Mouse (Mus musculus) forebrain, embryonic 11.5 days (tissue): ENCODE data around the gene Mthfd1l. TPM values are rescaled to one million over a fixed set of nuclear protein-coding genes. Genes with fewer than 3 reads are reported as not detected.
A peak's percentile ranks its signal among the peaks of the same experiment; 100 is the strongest.

Source experiments
- ATAC-seq: fragments of 200-750 bp; cut with Nextera tagmentation; replicated peaks from 2 replicates; pipeline ENCODE4 v1.8.0; 2017; ENCODE audit warnings: moderate TSS enrichment; ENCODE audit not compliant: low FRiP score
- DNase-seq: peaks from one replicate; pipeline ENCODE4 v3.0.0-alpha.2; 2017; ENCODE audit warnings: low spot score
- H3K27ac ChIP-seq: fragments of 300-500 bp; sonication (generic); 2 replicates; pipeline ENCODE4 v1.5.1; 2014; ENCODE audit warnings: low read depth, low read length
- H3K27me3 ChIP-seq: fragments of 300-500 bp; sonication (generic); 2 replicates; pipeline ENCODE4 v1.6.1; 2014; ENCODE audit warnings: mild to moderate bottlenecking, low read length, mixed read lengths; ENCODE audit not compliant: control insufficient read depth, insufficient read depth
- H3K36me3 ChIP-seq: fragments of 300-500 bp; sonication (generic); 2 replicates; pipeline ENCODE4 v1.6.1; 2014; ENCODE audit warnings: mild to moderate bottlenecking, low read length, moderate library complexity, mixed read lengths; ENCODE audit not compliant: control insufficient read depth, insufficient read depth
- H3K4me1 ChIP-seq: fragments of 300-500 bp; sonication (generic); replicated peaks from 2 replicates; pipeline ENCODE4 v1.6.1; 2014; ENCODE audit warnings: low read length, mixed read lengths; ENCODE audit not compliant: control insufficient read depth, insufficient read depth
- H3K4me2 ChIP-seq: fragments of 300-500 bp; sonication (generic); 2 replicates; pipeline ENCODE4 v1.6.1; 2014; ENCODE audit warnings: low read depth, mild to moderate bottlenecking, low read length, moderate library complexity, mixed read lengths; ENCODE audit not compliant: severe bottlenecking
- H3K4me3 ChIP-seq: fragments of 300-500 bp; sonication (generic); 2 replicates; pipeline ENCODE4 v1.5.1; 2014; ENCODE audit warnings: low read depth, low read length
- H3K9ac ChIP-seq: fragments of 300-500 bp; sonication (generic); 2 replicates; pipeline ENCODE4 v1.6.1; 2014; ENCODE audit warnings: low read length
- H3K9me3 ChIP-seq: fragments of 300-500 bp; sonication (generic); 2 replicates; pipeline ENCODE4 v1.6.1; 2016; ENCODE audit warnings: low read length, mixed read lengths; ENCODE audit not compliant: control insufficient read depth
- WGBS: fragments of 180-500 bp; shearing (Covaris S2); extraction: QIAGEN DNeasy Blood & Tissue Kit; methylation state at CpG from one replicate; pipeline ENCODE4 v1.1.7; 2014; 5-methylcytosine and 5-hydroxymethylcytosine counted together
- polyA plus RNA-seq: library from polyadenylated mRNA; unstranded; fragments of >200 nt; fragmentation: Nextera tagmentation; extraction: Ambion mirVana; gene quantifications from 2 replicates; pipeline ENCODE4 v1.2.1, GENCODE M21; 2014

Gene Mthfd1l
- polyA plus RNA-seq, 1 experiment from 2014 or later, result 16.6 TPM

DNA sequence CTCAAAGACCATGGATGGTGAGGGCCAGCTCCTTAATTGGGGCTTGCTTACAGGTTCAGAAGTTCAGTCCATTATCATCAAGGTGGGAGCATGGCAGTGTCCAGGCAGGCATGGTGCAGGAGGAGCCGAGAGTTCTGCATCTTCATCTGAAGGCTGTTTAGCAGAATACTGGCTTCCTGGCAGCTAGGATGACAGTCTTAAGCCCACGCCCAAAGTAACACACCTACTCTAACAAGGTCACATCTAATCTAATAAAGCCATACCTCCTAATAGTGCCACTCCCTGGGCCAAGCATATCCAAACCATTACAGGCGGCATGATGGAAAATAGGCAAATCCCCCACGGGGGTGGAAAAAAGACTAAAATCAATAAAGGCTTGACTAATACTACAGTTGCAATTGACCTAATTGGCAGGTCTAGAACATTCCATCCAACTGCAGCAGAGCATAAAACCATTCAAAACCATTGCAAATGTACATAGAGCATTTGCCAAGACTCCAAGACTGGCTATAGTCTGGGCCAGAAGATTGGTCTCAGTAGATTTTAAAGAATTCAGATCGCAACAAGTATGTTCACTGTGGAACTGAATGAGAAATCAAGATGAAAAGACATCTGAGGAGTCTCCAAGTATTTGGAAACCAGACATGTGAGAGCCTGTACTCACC, 162.3 kb downstream of the Mthfd1l start:
- ATAC-seq (no peak), DNase-seq (no peak)
- no peak overlapping the region for H3K27ac ChIP-seq
- no peaks in the 10 kb centered on the region for H3K36me3 ChIP-seq
- 93% methylated on average over 5 of the region's 5 CpGs for WGBS
- H3K27me3 ChIP-seq, result no peaks in the 10 kb centered on the region
- no peak overlapping the region for H3K9ac ChIP-seq
- no peaks in the 10 kb centered on the region for H3K4me1 ChIP-seq
- no peaks in the 10 kb centered on the region for H3K9me3 ChIP-seq
- H3K4me3 ChIP-seq, result no peak overlapping the region
- no peak overlapping the region for H3K4me2 ChIP-seq

DNA sequence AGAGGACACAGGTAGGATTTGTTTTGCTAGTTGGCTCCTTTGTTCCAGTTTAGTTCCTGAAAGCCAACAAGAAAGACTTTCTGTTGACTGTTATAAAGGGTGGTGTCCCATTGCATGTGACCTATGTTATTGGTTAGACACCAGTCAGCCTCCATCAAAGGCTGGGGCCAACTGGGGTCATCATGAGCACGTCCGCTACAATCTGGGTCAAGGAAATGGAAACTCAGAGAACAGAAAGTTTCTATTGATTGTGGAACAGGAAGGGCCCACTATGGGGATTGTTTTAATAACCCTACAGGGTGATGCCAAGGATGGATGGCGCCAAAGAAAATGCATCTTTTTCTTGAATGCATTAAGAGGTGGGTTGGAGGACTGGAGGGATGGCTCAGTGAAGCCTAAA, 166.6 kb downstream of the Mthfd1l start:
- Histone ChIP-seq H3K9me3 (no peaks in the 10 kb centered on the region), H3K36me3 (no peaks in the 10 kb centered on the region)
- WGBS, result 71% methylated on average over 3 of the region's 3 CpGs

DNA sequence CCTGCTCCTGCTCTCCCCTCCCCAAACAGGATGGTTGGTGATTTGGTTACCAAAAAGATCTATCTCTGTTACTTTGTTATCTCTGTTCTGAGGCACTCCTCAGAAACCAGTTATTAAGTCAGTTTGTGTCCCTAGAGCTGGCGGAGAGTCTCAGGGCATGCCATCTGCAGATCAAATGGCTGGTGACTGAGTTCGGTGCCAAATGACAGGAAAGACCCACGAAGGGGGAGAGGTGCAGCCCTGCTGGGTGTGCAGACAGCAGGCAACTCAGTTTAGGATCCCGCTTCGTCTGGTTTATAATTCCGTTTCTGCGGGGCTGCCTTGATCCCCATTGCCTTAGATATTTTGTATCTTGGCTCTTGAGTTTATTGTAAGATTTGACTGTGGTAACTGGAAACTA, 168.8 kb downstream of the Mthfd1l start:
- H3K36me3 ChIP-seq, result no peaks in the 10 kb centered on the region
- no peaks in the 10 kb centered on the region for H3K9me3 ChIP-seq
- 76% methylated on average over 7 of the region's 7 CpGs for WGBS
- no peak overlapping the region for H3K4me2 ChIP-seq
- H3K27me3 ChIP-seq, result no peaks in the 10 kb centered on the region
- ATAC-seq, result no peak
- H3K9ac ChIP-seq, result no peak overlapping the region
- H3K4me1 ChIP-seq, result no peaks in the 10 kb centered on the region; the same call in 1 of the 2 replicates
- no peak for DNase-seq
- H3K27ac ChIP-seq, result no peak overlapping the region
- H3K4me3 ChIP-seq, result no peak overlapping the region

More for the DNA sequence above, 166.6 kb downstream of the Mthfd1l start:
- Histone ChIP-seq H3K4me1 (no peaks in the 10 kb centered on the region), H3K27ac (no peak overlapping the region), H3K4me2 (no peak overlapping the region), H3K4me3 (no peak overlapping the region), H3K9ac (no peak overlapping the region), H3K27me3 (no peaks in the 10 kb centered on the region)
- DNase-seq, result no peak
- no peak for ATAC-seq

DNA sequence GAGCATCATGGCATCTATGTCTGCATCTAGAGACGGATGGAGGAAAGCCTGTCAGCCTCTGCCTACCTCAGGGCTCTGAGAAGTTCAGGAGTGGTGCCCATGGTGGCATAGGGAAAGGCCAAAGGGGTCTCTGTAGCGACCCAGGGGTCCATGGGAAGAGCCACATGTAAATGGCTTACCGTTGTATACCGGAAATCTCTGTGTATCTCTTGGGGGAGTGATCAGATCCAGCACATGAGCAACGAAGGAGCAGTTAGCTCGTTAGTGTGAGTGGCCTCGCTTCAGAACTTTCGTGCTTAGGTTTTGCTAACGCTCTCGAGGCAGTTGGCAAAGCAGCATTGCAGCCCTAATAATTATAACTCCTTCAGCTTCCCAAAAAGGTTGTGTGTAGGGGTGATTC, 169.9 kb downstream of the Mthfd1l start:
- Histone ChIP-seq H3K9me3 (no peaks in the 10 kb centered on the region), H3K4me3 (no peak overlapping the region), H3K4me2 (no peak overlapping the region), H3K9ac (no peak overlapping the region), H3K4me1 (no peaks in the 10 kb centered on the region; the same call in 1 of the 2 replicates), H3K27me3 (no peaks in the 10 kb centered on the region), H3K27ac (no peak overlapping the region), H3K36me3 (no peaks in the 10 kb centered on the region)
- DNase-seq, result no peak
- 65% methylated on average over 10 of the region's 10 CpGs for WGBS
- no peak for ATAC-seq

GRCm38 (mm10) chr10:4143381-4143780, 170.5 kb downstream of the Mthfd1l start:
- Histone ChIP-seq H3K36me3 (no peaks in the 10 kb centered on the region), H3K9me3 (no peaks in the 10 kb centered on the region), H3K27ac (no peak overlapping the region), H3K4me3 (no peak overlapping the region), H3K9ac (no peak overlapping the region), H3K27me3 (no peaks in the 10 kb centered on the region), H3K4me1 (no peaks in the 10 kb centered on the region; the same call in 1 of the 2 replicates), H3K4me2 (no peak overlapping the region)
- DNase-seq, result no peak
- 44% methylated on average over 1 of the region's 1 CpGs for whole genome bisulfite sequencing
- 0 out of 2 replicates have a peak, but pooled peaks have one; percentile 39 for ATAC-seq

DNA sequence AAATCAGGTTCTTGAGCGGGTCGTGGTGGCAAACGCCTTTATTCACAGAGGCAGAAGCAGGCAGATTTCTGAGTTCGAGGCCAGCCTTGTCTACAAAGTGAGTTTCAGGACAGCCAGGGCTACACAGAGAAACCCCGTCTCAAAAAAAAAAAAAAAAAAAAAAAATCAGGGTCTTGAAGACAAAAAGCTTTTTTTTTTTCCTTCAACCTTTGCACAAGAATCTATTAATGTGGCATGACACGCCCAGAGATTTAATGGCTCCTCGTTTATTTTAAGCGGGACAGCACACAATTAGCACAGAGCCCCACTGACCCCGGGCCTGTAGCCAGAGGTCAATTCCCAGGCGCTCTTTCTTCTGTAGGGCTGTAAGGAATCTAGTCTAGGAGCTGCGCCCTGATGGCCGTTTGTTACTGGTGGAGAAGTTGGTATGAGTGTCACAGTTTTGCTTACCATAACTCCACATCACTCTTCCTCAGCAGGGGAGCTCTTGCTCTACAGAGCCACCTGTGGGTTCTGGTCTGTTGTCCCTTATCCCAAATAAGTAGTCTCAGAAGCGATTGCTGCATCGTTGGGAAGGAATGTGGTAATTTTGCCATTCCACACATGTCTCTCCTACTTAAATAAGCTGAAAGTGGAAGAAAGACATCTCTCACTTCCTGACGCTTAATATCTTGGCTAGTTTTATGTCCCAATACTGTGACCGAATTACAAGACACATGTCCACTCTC, 172.3 kb downstream of the Mthfd1l start:
- DNase-seq (no peak), ATAC-seq (no peak)
- Histone ChIP-seq H3K9me3 (no peaks in the 10 kb centered on the region), H3K4me3 (no peak overlapping the region), H3K4me2 (no peak overlapping the region), H3K4me1 (no peaks in the 10 kb centered on the region; the same call in 1 of the 2 replicates), H3K27ac (no peak overlapping the region), H3K36me3 (no peaks in the 10 kb centered on the region), H3K27me3 (no peaks in the 10 kb centered on the region), H3K9ac (no peak overlapping the region)
- 66% methylated on average over 16 of the region's 16 CpGs for WGBS

DNA sequence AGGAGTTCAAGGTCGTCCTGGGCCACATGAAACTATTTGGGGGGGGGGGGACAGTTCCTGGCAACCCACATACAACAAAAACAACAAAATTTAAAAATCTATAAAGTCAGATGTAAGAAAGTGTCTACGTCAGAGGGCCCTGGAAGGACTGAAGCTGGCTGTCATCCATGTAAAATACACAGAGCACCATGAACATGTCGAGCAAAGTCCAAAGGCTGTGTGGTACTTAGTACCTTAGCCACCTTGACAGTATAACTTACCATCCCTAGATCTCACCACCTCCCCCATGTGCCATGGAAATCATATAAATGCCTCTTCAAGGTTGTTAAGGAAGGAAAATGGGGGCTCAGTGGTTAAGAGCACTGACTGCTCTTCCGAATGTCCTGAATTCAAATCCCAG, 174.0 kb downstream of the Mthfd1l start:
- DNase-seq (no peak), ATAC-seq (no peak)
- 90% methylated on average over 4 of the region's 4 CpGs for WGBS
- Histone ChIP-seq H3K4me3 (no peak overlapping the region), H3K27me3 (no peaks in the 10 kb centered on the region), H3K36me3 (no peaks in the 10 kb centered on the region), H3K9ac (no peak overlapping the region), H3K4me1 (no peaks in the 10 kb centered on the region; the same call in 1 of the 2 replicates), H3K4me2 (no peak overlapping the region), H3K27ac (no peak overlapping the region), H3K9me3 (peaks cover 2% of the 10 kb centered on the region; the same call in 1 of the 2 replicates)

DNA sequence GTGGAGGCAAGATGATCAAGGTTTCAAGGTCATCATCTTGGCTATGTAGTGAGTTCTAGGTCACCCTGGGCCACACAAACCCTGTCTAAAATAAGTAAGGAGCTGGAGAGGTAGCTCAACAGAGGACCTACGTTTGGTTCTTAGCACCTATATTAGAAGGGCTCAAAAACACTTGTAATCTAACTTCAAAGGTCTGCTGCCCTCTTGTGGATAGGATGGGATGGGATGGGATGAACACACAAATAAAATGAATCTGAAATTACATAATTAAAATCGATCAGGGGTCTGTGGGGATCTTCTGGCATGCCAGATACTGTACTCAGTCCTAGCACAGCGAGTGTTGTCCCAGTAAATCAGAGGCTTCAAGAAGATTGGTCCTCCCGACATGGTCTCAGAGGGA, 178.2 kb downstream of the Mthfd1l start:
- H3K4me3 ChIP-seq, result no peak overlapping the region
- H3K9me3 ChIP-seq, result peaks cover 2% of the 10 kb centered on the region; the same call in 1 of the 2 replicates
- DNase-seq (no peak), ATAC-seq (no peak)
- no peak overlapping the region for H3K9ac ChIP-seq
- no peaks in the 10 kb centered on the region for H3K27me3 ChIP-seq
- H3K27ac ChIP-seq, result no peak overlapping the region
- H3K36me3 ChIP-seq, result no peaks in the 10 kb centered on the region
- 88% methylated on average over 4 of the region's 4 CpGs for WGBS
- H3K4me1 ChIP-seq, result no peaks in the 10 kb centered on the region
- no peak overlapping the region for H3K4me2 ChIP-seq
